Mouse (Mus musculus): ENCODE data around the gene Jun. TPM values are rescaled to one million over a fixed set of nuclear protein-coding genes. Genes with fewer than 3 reads are reported as not detected.

Gene Jun
- polyA plus RNA-seq, 1 experiment, result 13.7 TPM

DNA sequence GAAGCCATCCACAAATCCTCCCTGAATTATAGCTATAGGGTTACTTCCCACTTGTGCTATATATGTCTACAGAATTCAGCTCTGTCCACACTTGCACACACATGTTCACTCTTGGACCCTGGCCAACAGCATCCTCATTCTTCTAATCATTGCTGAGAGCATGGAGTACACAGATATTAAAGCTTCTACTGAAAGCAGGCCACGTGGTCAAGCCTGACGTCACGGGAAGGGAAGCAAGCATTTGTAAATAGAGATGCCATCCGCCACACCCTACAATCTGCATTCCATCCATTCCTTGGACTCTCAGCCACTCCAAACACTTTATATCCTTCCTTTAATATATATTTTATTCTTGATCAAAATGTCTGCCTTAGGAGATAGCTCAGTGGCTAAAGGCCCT lies 5.2 kb upstream of the Jun start:
- Histone ChIP-seq H3K9me3 (ENCODE audit: control insufficient read depth, low read length) (no peaks in the 10 kb centered on the region), H3K36me3 (ENCODE audit: control insufficient read depth) (no peaks in the 10 kb centered on the region), H3K27me3 (ENCODE audit: control insufficient read depth) (peaks cover 30% of the 10 kb centered on the region), H3K4me3 (replicated peaks) (no peak overlapping the region), H3K4me1 (ENCODE audit: control insufficient read depth) (peaks cover 9% of the 10 kb centered on the region)
- TF ChIP-seq TAL1 (IDR thresholded peaks at IDR 0.05; ENCODE audit: low read length), result no peak
- no peak for TF ChIP-seq GATA1 (IDR thresholded peaks at IDR 0.05; ENCODE audit: low read length)

DNA sequence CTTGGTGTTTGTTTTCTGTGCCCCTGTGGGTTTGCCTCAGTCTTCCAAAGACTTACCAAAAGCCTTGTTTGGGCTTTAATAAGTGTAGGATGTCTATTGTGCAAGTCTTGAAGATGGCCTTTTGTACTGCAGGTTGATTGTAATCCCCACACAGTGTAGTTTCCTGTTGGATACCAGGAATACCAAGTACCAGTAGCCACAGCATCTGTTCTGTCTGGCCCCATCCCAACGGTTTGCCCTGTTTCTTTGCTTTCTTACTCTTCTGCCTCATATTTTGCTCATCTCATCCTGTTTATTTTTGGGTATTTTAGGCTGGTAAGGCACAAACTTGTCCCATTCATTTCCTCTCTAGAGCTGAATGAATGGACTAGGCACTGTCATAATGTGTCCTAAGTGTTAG lies 3.3 kb upstream of the Jun start:
- no peak for TF ChIP-seq GATA1 (IDR thresholded peaks at IDR 0.05; ENCODE audit: low read length)
- Histone ChIP-seq H3K36me3 (ENCODE audit: control insufficient read depth) (no peaks in the 10 kb centered on the region), H3K4me3 (replicated peaks) (no peak overlapping the region), H3K9me3 (ENCODE audit: control insufficient read depth, low read length) (peaks cover 9% of the 10 kb centered on the region; the same call in 1 of the 2 replicates), H3K27me3 (ENCODE audit: control insufficient read depth) (peaks cover 50% of the 10 kb centered on the region), H3K4me1 (ENCODE audit: control insufficient read depth) (peaks cover 28% of the 10 kb centered on the region)

DNA sequence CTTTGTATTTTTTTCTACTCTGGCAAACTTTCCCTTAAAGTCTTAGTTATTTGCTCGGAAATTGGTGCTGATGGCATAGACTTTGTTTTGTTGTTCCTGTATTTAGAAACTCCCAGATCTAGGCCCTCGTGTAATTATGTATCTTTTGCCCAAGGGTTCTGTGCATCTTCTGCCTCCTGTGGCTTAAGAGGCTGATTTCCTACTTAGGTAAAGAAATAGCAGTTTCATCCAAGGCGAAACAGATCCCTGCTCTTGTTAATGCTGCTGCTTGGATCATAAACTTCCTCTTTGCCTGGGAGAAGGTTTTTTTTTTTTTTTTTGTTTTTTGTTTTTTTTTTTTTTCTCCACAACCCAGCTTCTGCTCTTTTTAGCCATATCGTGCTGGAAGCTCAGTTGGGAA lies 2.3 kb upstream of the Jun start:
- H3K27me3 ChIP-seq (ENCODE audit: control insufficient read depth), result peaks cover 59% of the 10 kb centered on the region

DNA sequence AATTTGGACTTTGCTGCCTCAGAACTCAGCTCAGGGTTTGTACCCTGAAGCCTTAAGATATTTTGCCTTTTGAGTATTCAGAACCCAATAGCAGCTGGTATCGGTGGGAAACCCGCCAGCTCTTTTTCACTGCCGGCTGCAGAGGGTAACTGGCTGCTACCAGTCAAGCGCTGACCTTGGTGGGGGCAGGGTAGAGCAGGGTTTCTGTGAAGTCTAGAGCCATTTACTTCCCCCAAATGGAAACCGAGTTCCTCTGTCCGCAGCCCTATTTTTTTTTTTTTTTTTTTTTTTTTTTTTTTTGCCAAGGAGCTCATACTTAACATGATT lies 1.7 kb upstream of the Jun start:
- TF ChIP-seq TAL1 (IDR thresholded peaks at IDR 0.05; ENCODE audit: low read length), result no peak
- TF ChIP-seq GATA1 (IDR thresholded peaks at IDR 0.05; ENCODE audit: low read length), result no peak
- Histone ChIP-seq H3K4me1 (ENCODE audit: control insufficient read depth) (peaks cover 30% of the 10 kb centered on the region), H3K36me3 (ENCODE audit: control insufficient read depth) (no peaks in the 10 kb centered on the region), H3K27me3 (ENCODE audit: control insufficient read depth) (peaks cover 65% of the 10 kb centered on the region), H3K4me3 (replicated peaks) (no peak overlapping the region), H3K9me3 (ENCODE audit: control insufficient read depth, low read length) (peaks cover 9% of the 10 kb centered on the region; the same call in 1 of the 2 replicates)

More for the DNA sequence above, 2.3 kb upstream of the Jun start:
- TF ChIP-seq GATA1 (IDR thresholded peaks at IDR 0.05; ENCODE audit: low read length) (no peak), TAL1 (IDR thresholded peaks at IDR 0.05; ENCODE audit: low read length) (no peak)
- no peak overlapping the region for H3K4me3 ChIP-seq (replicated peaks)
- peaks cover 30% of the 10 kb centered on the region for H3K4me1 ChIP-seq (ENCODE audit: control insufficient read depth)
- no peaks in the 10 kb centered on the region for H3K36me3 ChIP-seq (ENCODE audit: control insufficient read depth)
- peaks cover 9% of the 10 kb centered on the region; the same call in 1 of the 2 replicates for H3K9me3 ChIP-seq (ENCODE audit: control insufficient read depth, low read length)

DNA sequence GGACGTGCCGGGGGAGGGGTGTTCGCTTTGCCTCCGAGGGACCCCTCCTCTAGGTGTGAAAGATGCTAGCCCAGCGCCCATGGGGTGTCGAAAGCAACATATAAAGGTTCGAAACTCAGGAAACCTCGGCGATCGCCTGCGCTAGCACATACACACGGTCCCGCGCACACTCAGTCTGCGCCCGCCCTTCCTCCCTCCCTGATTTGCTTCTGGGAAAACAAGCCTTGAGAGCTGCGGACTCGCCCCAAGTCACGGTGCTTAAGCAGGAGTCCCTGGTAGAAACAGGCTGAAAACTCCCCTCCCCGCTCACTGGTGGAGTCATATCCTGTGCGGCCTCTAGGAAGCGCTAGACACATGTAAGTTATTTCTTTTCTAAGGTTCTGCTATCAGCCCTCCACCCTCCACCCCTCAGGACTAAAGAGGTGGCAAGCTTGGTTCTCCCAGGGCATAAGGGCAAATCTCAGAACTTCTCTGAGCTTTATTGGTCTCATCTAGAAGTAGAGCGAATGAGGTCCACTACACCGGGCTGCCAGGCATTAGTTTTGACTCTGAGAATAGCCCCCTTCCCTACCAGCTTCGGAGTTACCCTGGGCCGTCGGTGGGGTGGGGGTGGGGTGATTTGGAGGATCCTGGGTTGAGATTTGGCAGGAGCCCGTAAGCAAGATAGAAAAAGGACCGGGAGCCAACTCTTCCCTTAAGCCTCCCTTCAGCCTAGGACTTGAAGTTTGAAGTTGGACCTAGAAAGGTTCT lies 1.2 kb upstream of the Jun start:
- Histone ChIP-seq H3K9me3 (ENCODE audit: control insufficient read depth, low read length) (peaks cover 9% of the 10 kb centered on the region; the same call in 1 of the 2 replicates), H3K4me3 (replicated peaks) (peak overlapping the region; percentile 64), H3K4me1 (ENCODE audit: control insufficient read depth) (peaks cover 30% of the 10 kb centered on the region), H3K36me3 (ENCODE audit: control insufficient read depth) (no peaks in the 10 kb centered on the region), H3K27me3 (ENCODE audit: control insufficient read depth) (peaks cover 70% of the 10 kb centered on the region)
- TF ChIP-seq TAL1 (IDR thresholded peaks at IDR 0.05; ENCODE audit: low read length), result no peak
- TF ChIP-seq GATA1 (IDR thresholded peaks at IDR 0.05; ENCODE audit: low read length), result no peak

DNA sequence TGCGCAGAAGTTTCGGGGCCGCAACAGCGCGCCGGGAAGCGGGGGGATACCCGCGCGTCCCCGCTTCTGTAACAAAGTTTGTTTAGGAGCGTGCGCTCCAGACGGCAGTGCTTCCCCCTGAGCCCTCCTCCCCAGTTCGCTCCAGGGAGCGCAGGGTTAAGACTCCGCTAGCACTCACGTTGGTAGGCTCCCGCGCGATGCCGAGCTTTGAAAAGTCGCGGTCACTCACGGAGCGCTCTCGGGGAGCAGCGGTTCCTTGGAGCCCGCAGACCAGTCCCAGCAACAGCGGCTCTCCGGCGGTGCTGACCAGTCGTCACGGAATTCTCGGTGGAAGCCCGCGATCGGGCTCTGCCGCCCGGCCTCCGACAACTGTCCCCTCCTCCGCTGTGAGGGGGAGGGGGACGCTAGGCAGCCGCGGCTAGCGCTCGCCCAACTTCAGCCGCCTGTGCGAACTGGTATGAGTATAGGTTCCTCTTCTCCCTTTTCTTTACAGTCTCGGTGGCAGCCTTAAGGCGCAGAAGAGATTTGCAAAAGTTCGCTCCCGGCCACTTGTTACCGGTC lies 631 bp downstream of the Jun start:
- Histone ChIP-seq H3K9me3 (ENCODE audit: control insufficient read depth, low read length) (peaks cover 9% of the 10 kb centered on the region; the same call in 1 of the 2 replicates), H3K27me3 (ENCODE audit: control insufficient read depth) (peaks cover 74% of the 10 kb centered on the region), H3K36me3 (ENCODE audit: control insufficient read depth) (no peaks in the 10 kb centered on the region), H3K4me1 (ENCODE audit: control insufficient read depth) (peaks cover 30% of the 10 kb centered on the region), H3K4me3 (replicated peaks) (peak overlapping the region; percentile 64)
- TF ChIP-seq GATA1 (IDR thresholded peaks at IDR 0.05; ENCODE audit: low read length), result no peak
- TF ChIP-seq TAL1 (IDR thresholded peaks at IDR 0.05; ENCODE audit: low read length), result no peak

DNA sequence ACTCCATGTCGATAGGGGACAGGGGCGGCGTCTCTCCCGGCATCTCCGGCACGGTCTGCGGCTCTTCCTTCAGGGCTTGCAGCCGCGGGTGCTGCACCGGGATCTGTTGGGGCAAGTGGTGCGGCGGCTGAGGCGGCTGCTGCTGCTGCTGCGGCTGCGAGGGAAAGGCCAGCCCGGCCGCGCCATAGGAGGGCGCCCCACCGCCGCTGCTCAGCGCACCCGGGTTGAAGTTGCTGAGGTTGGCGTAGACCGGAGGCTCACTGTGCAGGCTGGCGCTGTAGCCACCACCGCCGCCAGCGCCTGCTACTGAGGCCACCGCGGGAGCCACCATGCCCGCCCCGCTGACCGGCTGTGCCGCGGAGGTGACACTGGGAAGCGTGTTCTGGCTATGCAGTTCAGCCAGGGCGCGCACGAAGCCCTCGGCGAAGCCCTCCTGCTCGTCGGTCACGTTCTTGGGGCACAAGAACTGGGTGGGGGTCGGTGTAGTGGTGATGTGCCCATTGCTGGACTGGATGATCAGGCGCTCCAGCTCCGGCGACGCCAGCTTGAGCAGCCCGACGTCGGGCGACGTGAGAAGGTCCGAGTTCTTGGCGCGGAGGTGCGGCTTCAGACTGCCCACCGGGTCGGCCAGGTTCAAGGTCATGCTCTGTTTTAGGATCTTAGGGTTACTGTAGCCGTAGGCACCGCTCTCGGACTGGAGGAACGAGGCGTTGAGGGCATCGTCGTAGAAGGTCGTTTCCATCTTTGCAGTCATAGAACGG lies 1.3 kb downstream of the Jun start:
- Histone ChIP-seq H3K36me3 (ENCODE audit: control insufficient read depth) (no peaks in the 10 kb centered on the region), H3K4me3 (replicated peaks) (peak overlapping the region; percentile 64), H3K4me1 (ENCODE audit: control insufficient read depth) (peaks cover 30% of the 10 kb centered on the region), H3K27me3 (ENCODE audit: control insufficient read depth) (peaks cover 74% of the 10 kb centered on the region), H3K9me3 (ENCODE audit: control insufficient read depth, low read length) (peaks cover 9% of the 10 kb centered on the region; the same call in 1 of the 2 replicates)
- TF ChIP-seq GATA1 (IDR thresholded peaks at IDR 0.05; ENCODE audit: low read length) (no peak), TAL1 (IDR thresholded peaks at IDR 0.05; ENCODE audit: low read length) (no peak)

DNA sequence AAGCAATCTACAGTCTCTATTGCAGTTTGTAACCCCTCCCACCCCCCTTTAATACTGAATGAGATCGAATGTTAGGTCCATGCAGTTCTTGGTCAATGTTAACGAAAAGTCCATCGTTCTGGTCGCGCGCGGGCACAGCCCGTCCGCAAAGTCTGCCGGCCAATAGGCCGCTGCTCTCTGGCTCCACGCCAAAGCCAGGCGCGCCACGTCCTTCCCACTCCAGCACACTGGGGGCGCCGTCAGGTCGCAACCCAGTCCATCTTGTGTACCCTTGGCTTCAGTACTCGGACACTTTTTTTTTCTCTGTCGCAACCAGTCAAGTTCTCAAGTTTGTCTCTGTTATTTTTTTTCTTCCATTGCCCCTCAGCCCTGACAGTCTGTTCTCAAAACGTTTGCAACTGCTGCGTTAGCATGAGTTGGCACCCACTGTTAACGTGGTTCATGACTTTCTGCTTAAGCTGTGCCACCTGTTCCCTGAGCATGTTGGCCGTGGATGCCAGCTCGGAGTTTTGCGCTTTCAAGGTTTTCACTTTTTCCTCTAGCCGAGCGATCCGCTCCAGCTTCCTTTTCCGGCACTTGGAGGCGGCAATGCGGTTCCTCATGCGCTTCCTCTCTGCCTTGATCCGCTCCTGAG lies 2.0 kb downstream of the Jun start:
- H3K27me3 ChIP-seq (ENCODE audit: control insufficient read depth), result peaks cover 70% of the 10 kb centered on the region
- H3K36me3 ChIP-seq (ENCODE audit: control insufficient read depth), result no peaks in the 10 kb centered on the region
- H3K9me3 ChIP-seq (ENCODE audit: control insufficient read depth, low read length), result peaks cover 9% of the 10 kb centered on the region; the same call in 1 of the 2 replicates
- H3K4me1 ChIP-seq (ENCODE audit: control insufficient read depth), result peaks cover 30% of the 10 kb centered on the region
- H3K4me3 ChIP-seq (replicated peaks), result peak overlapping the region; percentile 64
- TF ChIP-seq TAL1 (IDR thresholded peaks at IDR 0.05; ENCODE audit: low read length), result no peak

DNA sequence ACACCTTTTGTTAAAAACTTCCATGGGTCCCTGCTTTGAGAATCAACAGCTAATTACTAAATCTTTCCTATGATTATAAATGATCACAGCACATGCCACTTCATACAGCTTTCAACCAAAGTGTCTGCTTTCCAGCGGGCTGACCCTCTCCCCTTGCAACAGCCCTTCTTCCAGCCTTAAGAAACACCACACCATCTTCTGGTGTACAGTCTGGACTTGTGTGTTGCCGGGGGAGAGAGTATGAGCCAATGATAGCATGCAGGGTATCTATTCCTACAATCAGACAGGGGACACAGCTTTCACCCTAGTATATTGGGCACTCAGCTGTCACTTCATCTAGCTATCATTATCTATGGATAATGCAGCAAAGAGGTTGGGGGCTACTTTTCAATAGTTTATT lies 2.9 kb downstream of the Jun start:
- Histone ChIP-seq H3K4me3 (replicated peaks) (no peak overlapping the region), H3K27me3 (ENCODE audit: control insufficient read depth) (peaks cover 62% of the 10 kb centered on the region), H3K36me3 (ENCODE audit: control insufficient read depth) (no peaks in the 10 kb centered on the region), H3K9me3 (ENCODE audit: control insufficient read depth, low read length) (peaks cover 9% of the 10 kb centered on the region; the same call in 1 of the 2 replicates), H3K4me1 (ENCODE audit: control insufficient read depth) (peaks cover 30% of the 10 kb centered on the region)
- TF ChIP-seq GATA1 (IDR thresholded peaks at IDR 0.05; ENCODE audit: low read length) (no peak), TAL1 (IDR thresholded peaks at IDR 0.05; ENCODE audit: low read length) (no peak)
